ENCODE assay signal across 7 mouse cellular contexts in genomic region chr15:99088292-99088691, GRCm38 (mm10). TPM values are rescaled to one million over a fixed set of nuclear protein-coding genes. Genes with fewer than 3 reads are reported as not detected.
A peak's percentile ranks its signal among the peaks of the same experiment; 100 is the strongest.
DNase-seq lines count a peak whose midpoint lies in the region; ATAC-seq lines count a peak whose summit lies in the region.

No protein-coding gene starts in this region.

- H3K36me3 ChIP-seq in limb, embryonic 13.5 days, result peaks cover 5% of the 10 kb centered on the region
- H3K36me3 ChIP-seq in midbrain, embryonic 13.5 days, result no peaks in the 10 kb centered on the region

- peak overlapping the region; percentile 58 for H3K4me2 ChIP-seq in limb, embryonic 13.5 days (replicated peaks)
- H3K4me2 ChIP-seq in midbrain, embryonic 13.5 days (replicated peaks), result peak overlapping the region; percentile 47

- peaks cover 25% of the 10 kb centered on the region for H3K4me1 ChIP-seq in limb, embryonic 13.5 days
- H3K4me1 ChIP-seq in midbrain, embryonic 13.5 days (replicated peaks), result peaks cover 51% of the 10 kb centered on the region

- H3K27me3 ChIP-seq in limb, embryonic 13.5 days, result peaks cover 100% of the 10 kb centered on the region
- H3K27me3 ChIP-seq in midbrain, embryonic 13.5 days, result peaks cover 83% of the 10 kb centered on the region

- ATAC-seq in limb, embryonic 13.5 days (ENCODE audit: low FRiP score, low read depth), result peak; percentile 78
- ATAC-seq in midbrain, embryonic 13.5 days, result peak; percentile 63; the same call in 1 of the 2 replicates

- H3K27ac ChIP-seq in limb, embryonic 13.5 days, result no peak overlapping the region
- peak overlapping the region; percentile 39 for H3K27ac ChIP-seq in midbrain, embryonic 13.5 days

- WGBS in limb, embryonic 13.5 days, result under 1% methylated on average over 27 of the region's 27 CpGs
- 0% methylated on average over 27 of the region's 27 CpGs for WGBS in midbrain, embryonic 13.5 days

- peak overlapping the region; percentile 34 for H3K4me3 ChIP-seq in limb, embryonic 13.5 days
- H3K4me3 ChIP-seq in midbrain, embryonic 13.5 days (replicated peaks), result peak overlapping the region; percentile 36

- DNase-seq in adrenal gland, adult 8-10 months, result peak; percentile 45
- peak; percentile 81 to 86 for DNase-seq in cerebellum, postnatal 4 days (ENCODE audit: low spot score in 2 of 2)
- DNase-seq in gastrocnemius, postnatal 25 days, result peak; percentile 66
- peak; percentile 85 for DNase-seq in induced T-regulatory cell, adult 2 months (ENCODE audit: low read depth)
- peak; percentile 46 for DNase-seq in spleen, adult 12 weeks (ENCODE audit: low spot score)

- H3K9me3 ChIP-seq in limb, embryonic 13.5 days, result no peaks in the 10 kb centered on the region; the same call in 1 of the 2 replicates
- no peaks in the 10 kb centered on the region for H3K9me3 ChIP-seq in midbrain, embryonic 13.5 days

- H3K9ac ChIP-seq in limb, embryonic 13.5 days, result peak overlapping the region; percentile 39
- H3K9ac ChIP-seq in midbrain, embryonic 13.5 days (replicated peaks), result peak overlapping the region; percentile 57

RNA-seq across cellular contexts. Expression of gene C1ql4, which starts 0.7 kb away (rescaled TPM):
- not detected for total RNA-seq in adrenal gland, adult 8-10 months (2022)
- total RNA-seq in gastrocnemius, postnatal 25 days (2021), result not detected
- polyA plus RNA-seq in limb, embryonic 13.5 days (2015; fragmentation: Nextera tagmentation; extraction: Ambion mirVana), result not detected in 2 replicates
- 10.1 and 13.7 TPM in 2 replicates for polyA plus RNA-seq in midbrain, embryonic 13.5 days (2015; fragmentation: Nextera tagmentation; extraction: Ambion mirVana)

RNA-seq across cellular contexts. Expression of gene Dnajc22, which starts 4.7 kb away (rescaled TPM):
- total RNA-seq in adrenal gland, adult 8-10 months (2022), result 1 to 10 TPM in 2 of 4 experiments, under 1 TPM in 2; 0.37 to 1.6 (median 1.2) TPM
- total RNA-seq in gastrocnemius, postnatal 25 days (2021), result under 1 TPM in 1 of 2 experiments, not detected in 1; 0.16 TPM
- 0.83 and 1.0 TPM in 2 replicates for polyA plus RNA-seq in limb, embryonic 13.5 days (2015; fragmentation: Nextera tagmentation; extraction: Ambion mirVana)
- polyA plus RNA-seq in midbrain, embryonic 13.5 days (2015; fragmentation: Nextera tagmentation; extraction: Ambion mirVana), result 1.7 and 1.8 TPM in 2 replicates

RNA-seq across cellular contexts. Expression of gene Troap, which starts 13.9 kb away (rescaled TPM):
- total RNA-seq in adrenal gland, adult 8-10 months (2022), result 1 to 10 TPM in 1 of 4 experiments, under 1 TPM in 3; 0.22 to 2.3 (median 0.67) TPM
- under 1 TPM in 1 of 2 experiments, not detected in 1; 0.49 TPM for total RNA-seq in gastrocnemius, postnatal 25 days (2021)
- 36.2 and 37.5 TPM in 2 replicates for polyA plus RNA-seq in limb, embryonic 13.5 days (2015; fragmentation: Nextera tagmentation; extraction: Ambion mirVana)
- polyA plus RNA-seq in midbrain, embryonic 13.5 days (2015; fragmentation: Nextera tagmentation; extraction: Ambion mirVana), result 13.3 and 14.6 TPM in 2 replicates

RNA-seq across cellular contexts. Expression of gene Prph, which starts 33.3 kb away (rescaled TPM):
- 1 to 10 TPM in 2 of 4 experiments, under 1 TPM in 2; 0.81 to 2.2 (median 1.4) TPM for total RNA-seq in adrenal gland, adult 8-10 months (2022)
- total RNA-seq in gastrocnemius, postnatal 25 days (2021), result 1 to 10 TPM in 1 of 2 experiments, under 1 TPM in 1; 0.75 to 1.4 TPM
- 1.0 and 1.2 TPM in 2 replicates for polyA plus RNA-seq in limb, embryonic 13.5 days (2015; fragmentation: Nextera tagmentation; extraction: Ambion mirVana)
- polyA plus RNA-seq in midbrain, embryonic 13.5 days (2015; fragmentation: Nextera tagmentation; extraction: Ambion mirVana), result 7.5 and 8.2 TPM in 2 replicates

RNA-seq across cellular contexts. Expression of gene Spats2, which starts 37.4 kb away (rescaled TPM):
- 10 to 100 TPM; 13.9 to 20.1 (median 17.6) TPM for total RNA-seq in adrenal gland, adult 8-10 months (2022)
- 1 to 10 TPM; 4.5 to 4.6 TPM for total RNA-seq in gastrocnemius, postnatal 25 days (2021)
- polyA plus RNA-seq in limb, embryonic 13.5 days (2015; fragmentation: Nextera tagmentation; extraction: Ambion mirVana), result 50.3 and 50.5 TPM in 2 replicates
- 40.6 and 45.7 TPM in 2 replicates for polyA plus RNA-seq in midbrain, embryonic 13.5 days (2015; fragmentation: Nextera tagmentation; extraction: Ambion mirVana)
